Mouse (Mus musculus): ENCODE data around the gene Ppm1l. TPM values are rescaled to one million over a fixed set of nuclear protein-coding genes. Genes with fewer than 3 reads are reported as not detected.

Gene Ppm1l
- polyA plus RNA-seq (2012; rRNA removed), result 13.4 and 21.4 TPM in 2 replicates

- TF ChIP-seq CTCF (IDR thresholded peaks at IDR 0.05; ENCODE audit: borderline replicate concordance, extremely low read depth, insufficient read depth, insufficient read length) (no peak), POLR2A (IDR thresholded peaks at IDR 0.05; ENCODE audit: borderline replicate concordance, extremely low read depth, insufficient read depth, insufficient read length, poor library complexity, severe bottlenecking) (peak; percentile 99)
- peak; percentile 99 for DNase-seq (ENCODE audit: low read depth)
Measured at GRCm38 (mm10) chr3:69316391-69317195, at the start of gene Ppm1l. Gene Ppm1l (plus strand): TSS chr3:69316861.

DNA sequence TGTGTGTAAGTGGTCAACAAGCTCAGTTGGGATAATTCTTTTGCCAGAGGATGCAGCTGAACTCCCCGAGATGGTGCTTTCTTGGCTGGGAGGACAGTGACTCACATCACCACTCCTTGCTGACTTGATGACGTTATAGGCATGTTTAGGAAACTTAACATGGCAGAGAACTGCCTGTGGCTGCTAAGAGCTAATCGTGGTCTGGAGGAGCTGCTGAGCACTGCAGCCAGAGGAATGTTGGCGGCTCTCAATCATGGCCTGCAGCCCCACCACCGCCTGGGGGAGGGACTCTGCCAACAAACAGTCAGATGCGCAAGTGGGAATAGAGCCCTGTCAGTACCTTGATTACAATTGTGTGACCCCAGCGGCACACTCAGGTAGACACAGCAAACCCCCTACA, 44.8 kb upstream of the Ppm1l start:
- no peak for TF ChIP-seq POLR2A (IDR thresholded peaks at IDR 0.05; ENCODE audit: borderline replicate concordance, extremely low read depth, insufficient read depth, insufficient read length, poor library complexity, severe bottlenecking)
- TF ChIP-seq CTCF (IDR thresholded peaks at IDR 0.05; ENCODE audit: borderline replicate concordance, extremely low read depth, insufficient read depth, insufficient read length), result no peak
- no peak for DNase-seq (ENCODE audit: low read depth)

DNA sequence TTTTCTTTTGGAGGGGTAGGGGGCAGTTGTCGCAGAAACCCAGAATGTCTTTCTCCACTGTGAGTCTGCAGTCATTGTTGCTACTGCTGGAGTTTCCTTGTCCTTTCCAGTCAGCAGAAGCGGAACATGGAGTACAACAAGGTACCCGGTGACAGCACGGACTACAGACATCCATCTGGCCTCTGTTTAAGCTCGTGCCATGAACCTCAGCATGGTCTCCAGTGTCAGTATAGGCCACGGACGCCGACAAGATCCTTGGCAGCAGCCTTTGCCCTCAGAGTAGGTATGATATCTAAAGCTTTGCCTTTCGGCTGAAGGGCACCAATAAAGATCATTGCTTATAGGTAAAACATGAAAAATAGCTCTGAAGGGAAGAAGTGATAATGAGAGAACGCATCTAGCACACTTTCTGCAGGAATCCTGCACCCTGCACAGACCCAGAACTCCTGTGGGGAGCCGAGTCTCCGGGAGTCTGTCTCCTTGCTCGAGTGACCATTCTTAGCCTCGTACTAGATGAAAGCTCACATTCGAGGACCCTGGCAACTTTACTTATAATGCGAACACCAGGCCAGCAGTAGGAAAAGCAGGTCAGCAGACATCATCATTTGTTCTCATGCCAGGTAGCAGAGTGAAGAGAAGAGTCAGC, 42.5 kb upstream of the Ppm1l start:
- TF ChIP-seq CTCF (IDR thresholded peaks at IDR 0.05; ENCODE audit: borderline replicate concordance, extremely low read depth, insufficient read depth, insufficient read length) (no peak), POLR2A (IDR thresholded peaks at IDR 0.05; ENCODE audit: borderline replicate concordance, extremely low read depth, insufficient read depth, insufficient read length, poor library complexity, severe bottlenecking) (no peak)

GRCm38 (mm10) chr3:69274664-69275312, 41.9 kb upstream of the Ppm1l start:
- peak; percentile 94 for DNase-seq (ENCODE audit: low read depth)

More for the DNA sequence above, 42.5 kb upstream of the Ppm1l start:
- peak; percentile 22 for DNase-seq (ENCODE audit: low read depth)

DNA sequence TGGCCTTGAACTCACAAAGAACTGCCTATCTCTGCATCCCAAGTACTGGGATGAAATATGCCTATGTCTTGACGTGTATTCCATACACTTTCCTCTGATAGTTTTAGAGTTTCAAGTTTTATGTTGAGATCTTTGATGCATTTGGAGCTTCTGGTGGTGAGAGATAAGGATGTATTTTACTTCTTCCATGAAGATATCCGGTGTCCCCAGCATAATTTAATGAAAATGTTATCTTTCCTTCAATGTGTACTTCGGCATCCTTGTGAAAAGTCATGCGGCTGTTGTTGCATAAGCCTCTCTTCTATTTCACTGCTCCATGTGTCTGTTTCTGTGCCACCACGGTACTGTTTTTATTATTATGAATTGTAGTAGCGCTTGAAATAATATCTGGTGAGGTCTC, 38.0 kb upstream of the Ppm1l start:
- DNase-seq (ENCODE audit: low read depth), result no peak
- TF ChIP-seq POLR2A (IDR thresholded peaks at IDR 0.05; ENCODE audit: borderline replicate concordance, extremely low read depth, insufficient read depth, insufficient read length, poor library complexity, severe bottlenecking) (no peak), CTCF (IDR thresholded peaks at IDR 0.05; ENCODE audit: borderline replicate concordance, extremely low read depth, insufficient read depth, insufficient read length) (no peak)

More at GRCm38 (mm10) chr3:69274664-69275312, 41.9 kb upstream of the Ppm1l start:
- no peak for TF ChIP-seq CTCF (IDR thresholded peaks at IDR 0.05; ENCODE audit: borderline replicate concordance, extremely low read depth, insufficient read depth, insufficient read length)
- TF ChIP-seq POLR2A (IDR thresholded peaks at IDR 0.05; ENCODE audit: borderline replicate concordance, extremely low read depth, insufficient read depth, insufficient read length, poor library complexity, severe bottlenecking), result no peak

DNA sequence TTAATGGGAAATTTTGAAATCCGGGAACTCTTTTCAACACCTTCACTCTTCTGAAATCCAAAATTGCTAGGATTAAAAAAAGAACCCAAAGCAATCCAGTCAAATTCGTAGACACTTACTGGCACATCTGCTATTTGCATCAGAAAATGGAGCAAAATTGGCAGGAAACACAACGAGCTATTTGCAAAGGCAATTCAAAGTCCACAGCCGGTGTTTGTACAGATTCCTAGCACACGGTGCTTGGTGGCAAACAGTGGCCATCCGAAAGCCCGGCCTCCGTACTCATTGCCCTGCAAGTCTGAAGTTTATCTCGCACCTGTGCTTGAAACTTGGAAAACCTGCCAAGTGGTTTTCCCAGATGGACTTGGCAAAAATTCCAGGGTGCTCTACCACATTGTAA, 34.3 kb upstream of the Ppm1l start:
- peak; percentile 75 for DNase-seq (ENCODE audit: low read depth)

DNA sequence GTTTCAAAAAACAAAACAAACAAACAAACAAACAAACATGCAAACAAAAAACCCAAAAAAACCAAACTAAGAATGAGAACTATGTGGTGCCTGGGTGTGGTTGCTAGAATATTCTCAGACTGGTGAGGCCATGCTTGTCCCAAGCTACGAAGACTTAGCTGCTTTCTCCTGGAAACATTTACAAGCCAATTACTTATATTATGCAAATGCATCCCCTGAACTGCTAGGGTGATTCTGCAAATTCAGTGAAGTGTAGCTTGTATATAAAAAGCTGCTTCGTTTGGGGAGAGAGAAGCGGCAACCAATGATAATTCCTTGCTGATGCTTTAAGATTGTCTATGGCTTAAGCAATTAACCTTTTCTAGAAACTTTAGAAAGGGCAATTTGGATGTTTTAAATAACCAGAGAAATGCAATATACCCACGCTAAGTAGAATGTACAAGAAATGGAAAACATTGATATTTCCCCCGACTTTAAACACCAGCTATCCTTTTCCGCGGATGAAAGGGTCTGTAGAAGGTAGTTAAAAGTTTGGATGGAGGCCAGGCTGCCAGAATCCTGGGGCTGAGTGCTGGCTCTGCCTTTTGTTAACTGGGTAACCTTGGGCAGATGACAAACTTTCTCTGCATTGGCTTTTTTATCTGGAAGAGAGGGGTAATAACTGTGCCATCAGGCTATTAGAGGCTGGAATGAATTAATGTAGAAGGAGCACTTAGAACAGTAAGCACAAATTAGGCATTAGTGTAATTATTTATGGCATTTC, 33.4 kb upstream of the Ppm1l start:
- DNase-seq (ENCODE audit: low read depth), result peak; percentile 83
- TF ChIP-seq CTCF (IDR thresholded peaks at IDR 0.05; ENCODE audit: borderline replicate concordance, extremely low read depth, insufficient read depth, insufficient read length) (no peak), POLR2A (IDR thresholded peaks at IDR 0.05; ENCODE audit: borderline replicate concordance, extremely low read depth, insufficient read depth, insufficient read length, poor library complexity, severe bottlenecking) (no peak)

More for the DNA sequence above, 34.3 kb upstream of the Ppm1l start:
- TF ChIP-seq POLR2A (IDR thresholded peaks at IDR 0.05; ENCODE audit: borderline replicate concordance, extremely low read depth, insufficient read depth, insufficient read length, poor library complexity, severe bottlenecking) (no peak), CTCF (IDR thresholded peaks at IDR 0.05; ENCODE audit: borderline replicate concordance, extremely low read depth, insufficient read depth, insufficient read length) (no peak)

DNA sequence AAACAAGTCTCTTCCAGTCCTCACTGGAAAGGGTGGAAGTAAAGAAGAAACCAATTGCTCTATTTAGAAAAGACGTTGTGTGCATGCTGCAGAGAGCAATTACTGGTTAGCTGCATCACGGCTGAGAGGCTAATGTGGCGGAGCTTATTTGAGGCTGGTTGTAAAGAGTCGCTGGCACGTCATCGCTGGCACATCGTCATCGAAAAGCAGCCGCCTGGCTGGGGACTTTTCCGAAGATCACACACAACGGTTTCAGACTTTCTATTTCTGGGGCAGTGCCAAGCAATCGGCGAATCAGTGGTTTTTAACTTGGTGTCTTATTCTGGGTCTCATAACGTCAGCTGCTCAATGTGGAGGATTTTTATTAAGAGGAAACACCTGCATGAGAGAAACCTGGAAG, 26.8 kb upstream of the Ppm1l start:
- no peak for TF ChIP-seq CTCF (IDR thresholded peaks at IDR 0.05; ENCODE audit: borderline replicate concordance, extremely low read depth, insufficient read depth, insufficient read length)
- no peak for TF ChIP-seq POLR2A (IDR thresholded peaks at IDR 0.05; ENCODE audit: borderline replicate concordance, extremely low read depth, insufficient read depth, insufficient read length, poor library complexity, severe bottlenecking)
- peak; percentile 93 for DNase-seq (ENCODE audit: low read depth)

GRCm38 (mm10) chr3:69290294-69290693, 26.4 kb upstream of the Ppm1l start:
- no peak for TF ChIP-seq POLR2A (IDR thresholded peaks at IDR 0.05; ENCODE audit: borderline replicate concordance, extremely low read depth, insufficient read depth, insufficient read length, poor library complexity, severe bottlenecking)
- no peak for TF ChIP-seq CTCF (IDR thresholded peaks at IDR 0.05; ENCODE audit: borderline replicate concordance, extremely low read depth, insufficient read depth, insufficient read length)
- DNase-seq (ENCODE audit: low read depth), result peak; percentile 89

- no peak for TF ChIP-seq CTCF (IDR thresholded peaks at IDR 0.05; ENCODE audit: borderline replicate concordance, extremely low read depth, insufficient read depth, insufficient read length)
- no peak for DNase-seq (ENCODE audit: low read depth)
Measured at GRCm38 (mm10) chr3:69290844-69291243, 25.8 kb upstream of the Ppm1l start.

GRCm38 (mm10) chr3:69292628-69293027, 24.0 kb upstream of the Ppm1l start:
- DNase-seq (ENCODE audit: low read depth), result no peak
- TF ChIP-seq POLR2A (IDR thresholded peaks at IDR 0.05; ENCODE audit: borderline replicate concordance, extremely low read depth, insufficient read depth, insufficient read length, poor library complexity, severe bottlenecking), result no peak
- no peak for TF ChIP-seq CTCF (IDR thresholded peaks at IDR 0.05; ENCODE audit: borderline replicate concordance, extremely low read depth, insufficient read depth, insufficient read length)

Data from brain, embryonic 14.5 days (tissue).